Mouse (Mus musculus) cerebellum, postnatal 25 days (tissue): ENCODE measurements around the gene Slc39a8.

Source experiments
- DNase-seq, 2 experiments: peaks; one replicate each; pipeline ENCODE4 v3.0.0; 2021; ENCODE audit warnings: mixed read lengths in 2 of 2

Slc39a8 gene

GRCm38 (mm10) chr3:135851607-135852006 lies 26.5 kb downstream of the Slc39a8 start:
- no peak for DNase-seq

DNA sequence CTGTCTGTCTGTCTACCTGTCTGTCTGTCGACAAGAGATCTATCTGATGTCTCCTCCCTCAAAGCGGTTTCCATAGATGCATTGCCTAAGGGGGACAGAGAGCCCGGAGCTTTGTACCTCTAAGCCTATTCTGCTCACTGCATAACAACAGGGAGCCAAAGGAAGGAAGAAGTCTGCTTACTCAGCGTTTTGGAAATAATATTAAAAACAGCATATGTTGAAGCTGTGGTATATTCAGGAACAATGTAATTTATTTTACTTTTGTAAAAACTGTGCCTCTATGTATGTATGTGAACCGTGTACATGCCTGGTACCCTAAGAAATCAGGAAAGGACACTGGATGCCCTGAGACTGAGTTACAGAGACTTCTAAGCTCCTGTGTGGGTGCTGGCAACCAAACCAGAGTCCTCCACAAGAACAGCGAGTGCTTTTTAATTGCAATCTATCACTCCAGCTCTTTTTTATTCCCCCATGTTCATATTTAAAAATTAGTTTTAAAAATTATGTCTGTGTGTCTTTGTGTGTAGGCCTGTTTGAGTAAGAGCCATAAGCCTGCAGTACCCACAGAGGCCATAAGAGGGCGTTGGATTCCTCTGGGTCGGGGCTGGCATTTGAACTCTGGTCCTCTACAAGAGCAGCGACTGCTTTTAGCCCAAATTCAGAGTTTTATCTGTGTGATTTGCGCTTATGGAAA lies 28.7 kb downstream of the Slc39a8 start:
- no peak for DNase-seq

DNA sequence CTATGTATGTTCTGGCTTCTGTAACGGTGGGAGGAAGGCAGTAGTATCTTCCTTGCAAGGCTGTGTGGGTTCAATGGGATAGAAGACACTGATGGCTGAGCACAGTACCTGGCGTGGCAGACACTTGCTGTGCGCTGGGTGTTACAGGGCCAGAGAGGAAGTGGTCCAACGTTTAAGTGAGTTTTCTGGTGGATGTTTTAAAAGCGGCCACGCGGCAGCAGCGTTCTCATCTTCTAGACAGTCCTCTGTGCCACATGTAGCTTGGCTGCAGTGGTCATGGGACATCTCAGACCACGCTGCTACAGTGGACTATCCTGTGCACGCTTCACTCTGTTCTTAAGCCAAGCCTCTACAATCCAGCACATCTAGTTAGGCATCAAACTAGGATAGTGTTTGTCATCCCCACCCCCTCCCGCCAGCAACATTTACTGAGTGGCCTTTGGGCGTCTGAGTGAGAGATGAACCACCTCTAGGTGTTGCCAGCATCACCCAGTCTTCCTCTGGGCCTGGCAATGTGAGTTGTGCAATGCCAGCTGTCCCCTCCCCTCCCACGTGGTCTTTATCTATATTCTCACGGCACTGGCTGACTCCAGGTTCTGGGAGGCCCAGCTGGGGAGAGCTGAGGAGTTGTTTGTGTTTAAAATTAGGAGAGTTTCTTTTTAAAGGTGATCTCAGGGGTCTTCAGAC lies 29.4 kb downstream of the Slc39a8 start:
- DNase-seq, result no peak

GRCm38 (mm10) chr3:135854985-135855340 lies 29.9 kb downstream of the Slc39a8 start:
- DNase-seq, result no peak

- DNase-seq, result no peak
These were observed 31.2 kb downstream of the Slc39a8 start for GRCm38 (mm10) chr3:135856303-135856702.

DNA sequence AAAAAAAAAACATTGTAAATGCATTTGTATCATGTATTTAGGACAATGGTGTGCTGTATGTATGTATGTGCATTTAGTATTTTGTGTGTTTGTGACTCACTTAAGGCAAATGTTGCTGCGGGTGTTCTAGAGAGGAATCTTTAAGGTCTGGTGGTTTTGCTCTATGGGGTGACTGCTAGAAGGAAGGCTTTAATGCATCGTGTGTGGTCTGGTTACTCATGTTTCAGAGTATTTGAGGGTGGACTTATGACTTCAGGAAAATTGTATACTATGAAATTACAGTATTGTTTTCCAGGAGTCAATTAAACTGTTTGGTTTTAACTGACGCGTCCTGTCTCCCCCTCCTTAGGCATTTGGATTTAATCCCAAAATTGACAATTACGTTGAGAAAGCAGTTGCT lies 32.1 kb downstream of the Slc39a8 start:
- no peak for DNase-seq

DNA sequence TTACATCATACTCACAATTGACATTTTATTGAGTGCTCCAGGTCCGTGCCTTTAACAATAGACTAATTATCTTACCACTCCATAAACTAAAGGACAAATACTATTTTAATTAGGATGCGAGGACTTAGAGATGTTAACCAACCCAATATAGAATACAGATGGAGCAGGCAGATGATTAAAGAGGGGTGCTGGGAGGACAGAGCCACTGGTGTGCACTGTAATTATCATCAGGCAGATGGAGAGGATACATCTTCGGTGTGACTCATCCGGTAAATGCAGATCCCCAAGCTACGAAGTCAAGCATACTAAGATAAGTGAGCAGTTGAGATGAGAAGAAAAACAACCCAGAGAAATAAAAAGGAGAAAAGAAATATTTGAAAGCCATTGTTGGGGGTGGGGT lies 34.4 kb downstream of the Slc39a8 start:
- no peak for DNase-seq

GRCm38 (mm10) chr3:135862804-135863203 lies 37.7 kb downstream of the Slc39a8 start:
- peak; percentile 40 to 64 for DNase-seq

GRCm38 (mm10) chr3:135869041-135869440 lies 44.0 kb downstream of the Slc39a8 start:
- DNase-seq, result peak; percentile 42 to 68

GRCm38 (mm10) chr3:135872325-135872724 lies 47.2 kb downstream of the Slc39a8 start:
- no peak for DNase-seq

DNA sequence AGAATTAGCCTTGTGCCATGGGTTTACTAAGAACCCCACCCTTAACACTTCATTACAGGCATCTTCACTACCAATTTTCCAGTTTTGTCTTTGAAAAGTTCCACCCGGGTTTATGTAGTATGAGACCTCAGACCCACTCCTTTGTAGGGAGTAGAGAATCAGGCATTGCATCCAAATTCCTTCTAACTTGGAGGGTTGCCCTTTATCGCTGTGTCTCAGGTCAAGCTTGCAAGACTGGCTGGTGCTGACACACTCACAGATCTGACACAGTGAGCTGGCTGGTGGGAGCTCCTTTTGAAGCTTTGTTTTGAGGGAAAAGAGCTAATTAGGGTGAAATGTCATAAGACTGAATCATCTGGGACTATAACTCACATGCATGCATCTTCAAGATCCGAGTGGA lies 48.5 kb downstream of the Slc39a8 start:
- DNase-seq, result no peak

DNA sequence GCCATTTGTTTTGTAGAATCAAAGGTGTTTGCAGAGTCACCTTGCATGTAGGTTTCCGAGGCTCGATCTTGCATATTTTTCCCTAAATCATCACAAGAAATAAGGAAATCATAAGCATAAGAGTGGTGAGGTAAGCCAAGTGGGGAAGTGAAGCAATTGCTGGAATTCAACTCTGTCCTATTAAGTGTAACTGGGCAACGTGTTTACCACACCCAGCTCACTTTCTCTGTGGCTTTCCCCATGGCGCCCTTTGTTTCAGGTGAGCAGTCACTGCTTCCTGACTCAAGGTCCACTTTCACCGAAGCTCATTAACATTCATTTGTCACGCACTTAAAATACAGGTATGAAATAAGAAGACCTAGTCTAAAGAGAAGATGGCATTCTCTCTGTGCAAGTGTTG lies 53.0 kb downstream of the Slc39a8 start:
- DNase-seq, result no peak

- DNase-seq, result no peak
These were observed 61.0 kb downstream of the Slc39a8 start for GRCm38 (mm10) chr3:135885927-135886658.

DNA sequence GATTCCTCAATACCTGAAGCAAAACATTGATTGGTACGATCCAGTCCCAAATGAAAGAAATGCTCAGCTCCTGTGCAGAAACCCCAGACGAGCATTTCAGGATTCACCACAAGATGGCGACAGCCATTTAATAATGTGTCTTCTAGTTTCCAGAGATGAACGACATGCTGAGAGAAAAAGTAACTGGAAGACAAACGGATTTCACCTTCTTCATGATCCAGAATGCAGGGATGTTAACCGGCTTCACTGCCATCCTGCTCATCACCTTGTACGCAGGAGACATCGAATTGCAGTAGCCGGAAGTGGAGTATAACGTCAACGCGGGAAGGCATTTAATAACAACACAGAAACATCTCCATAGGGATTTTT lies 61.6 kb downstream of the Slc39a8 start:
- peak; percentile 83 to 91 for DNase-seq

GRCm38 (mm10) chr3:135887033-135887855 lies 62.2 kb downstream of the Slc39a8 start:
- peak in 1 of 2 experiments; percentile 20 for DNase-seq

GRCm38 (mm10) chr3:135887856-135888155 lies 62.7 kb downstream of the Slc39a8 start:
- no peak for DNase-seq

DNA sequence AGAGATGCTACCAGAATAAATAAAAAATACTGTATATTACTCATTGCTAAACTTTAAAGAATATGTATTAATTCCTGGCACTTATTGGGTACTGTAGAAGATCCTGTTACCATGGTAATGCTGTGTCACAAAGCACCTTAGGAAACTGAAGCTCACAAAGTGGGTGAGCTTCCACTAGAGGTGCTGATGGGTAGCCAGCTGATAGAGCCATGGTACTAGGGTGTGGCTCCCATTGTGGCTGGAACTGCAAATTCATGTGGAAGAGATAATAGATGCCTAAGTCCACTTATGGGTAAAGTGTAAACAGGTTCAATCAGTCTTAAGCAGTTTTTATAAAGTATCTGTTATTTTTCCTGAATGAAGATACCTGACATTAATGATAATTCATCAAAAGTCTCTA lies 64.3 kb downstream of the Slc39a8 start:
- no peak for DNase-seq

DNA sequence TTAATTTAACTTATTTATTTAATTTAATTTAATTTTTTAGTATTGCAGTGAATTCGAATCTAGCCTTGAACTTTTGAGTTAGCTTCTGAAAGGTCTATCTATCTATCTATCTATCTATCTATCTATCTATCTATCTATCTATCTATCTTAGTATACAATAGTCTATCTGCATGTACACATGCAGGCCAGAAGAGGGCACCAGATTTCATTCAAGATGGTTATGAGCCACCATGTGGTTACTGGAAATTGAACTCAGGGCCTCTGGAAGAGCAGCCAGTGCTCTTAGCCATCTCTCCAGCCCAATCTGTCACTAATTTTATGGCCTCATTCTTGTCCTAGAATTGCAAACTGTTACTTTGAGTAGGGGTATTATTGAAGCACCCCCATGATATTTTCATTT lies 78.3 kb downstream of the Slc39a8 start:
- DNase-seq, result no peak

GRCm38 (mm10) chr3:135904881-135905280 lies 79.8 kb downstream of the Slc39a8 start:
- no peak for DNase-seq

DNA sequence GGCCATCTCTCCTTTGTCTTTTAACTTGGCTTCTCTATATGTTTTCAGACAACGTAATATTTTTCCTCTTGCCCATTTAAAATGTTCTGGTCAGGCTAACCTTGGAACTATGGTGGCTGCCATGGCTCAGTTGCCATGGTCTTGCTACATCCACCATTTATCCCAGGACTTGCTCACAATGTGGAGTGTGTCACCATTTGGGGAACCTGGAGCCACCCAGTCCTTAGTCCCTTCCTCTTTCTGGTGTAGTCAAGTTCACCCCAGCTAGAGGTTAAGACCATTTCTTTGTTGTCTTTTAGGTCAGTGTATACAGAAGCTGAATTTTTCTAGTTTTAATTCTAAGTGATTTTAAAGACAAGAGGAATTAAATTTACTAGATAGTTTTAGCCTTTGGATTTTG lies 80.7 kb downstream of the Slc39a8 start:
- no peak for DNase-seq

DNA sequence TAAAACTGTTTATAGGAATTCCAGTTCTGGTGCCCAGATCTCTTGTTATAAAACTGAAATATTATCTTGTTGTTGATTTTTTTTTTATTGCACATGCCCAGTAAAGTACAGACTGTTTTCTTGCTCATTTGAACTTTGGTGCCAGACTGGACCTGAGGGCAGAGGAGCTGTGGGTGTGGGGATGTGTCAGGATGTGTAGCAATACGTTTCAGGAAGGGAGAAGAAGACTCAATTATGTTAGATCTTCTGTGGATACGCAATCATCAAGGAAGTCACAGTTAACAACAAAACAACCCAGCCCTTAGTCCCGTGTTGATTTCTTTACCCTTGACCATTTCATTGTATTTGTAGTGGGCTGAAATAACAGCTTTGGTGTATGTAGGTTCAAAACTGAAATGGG lies 81.9 kb downstream of the Slc39a8 start:
- DNase-seq, result no peak

GRCm38 (mm10) chr3:135915941-135916340 lies 90.9 kb downstream of the Slc39a8 start:
- DNase-seq, result no peak

DNA sequence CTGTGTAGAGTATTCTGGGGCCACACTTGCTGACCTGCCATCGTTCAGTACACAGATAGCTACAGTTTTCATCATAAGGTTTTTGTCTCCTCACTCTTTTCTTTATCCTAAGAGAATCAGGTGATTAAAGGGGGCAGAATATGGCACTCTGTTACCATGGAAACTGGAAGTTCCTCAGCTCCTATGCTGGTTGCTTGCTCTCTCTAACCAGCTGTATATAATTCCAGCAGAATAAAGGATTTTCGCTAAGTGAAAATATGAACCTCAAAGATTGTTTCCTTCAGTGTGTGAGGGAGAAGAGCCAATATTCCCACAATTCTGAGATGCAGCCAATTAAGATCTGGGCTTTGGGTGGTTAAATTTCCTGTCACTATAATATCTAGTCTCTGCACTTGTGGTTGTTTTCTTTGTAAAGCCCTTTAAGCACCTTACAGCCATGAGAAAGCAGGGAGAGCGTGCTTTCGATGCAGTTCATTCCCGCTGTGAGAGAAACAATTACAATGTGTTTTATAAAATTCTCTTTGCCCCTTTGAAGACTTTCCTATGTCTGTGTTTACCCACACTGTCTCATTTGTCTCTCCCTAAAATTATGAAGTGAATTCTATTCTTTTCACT lies 93.6 kb downstream of the Slc39a8 start:
- no peak for DNase-seq
